Mouse (Mus musculus): Measurements from ENCODE around the gene Ifi35. TPM values are rescaled to one million over a fixed set of nuclear protein-coding genes. Genes with fewer than 3 reads are reported as not detected.
"Not testable (repeated sequence)": the region's sequence is repeated elsewhere in the genome, so short reads cannot be mapped to it uniquely, and the experiment has no call there.

The Ifi35 gene
- polyA plus RNA-seq, 1 experiment from 2014 or later, result 4.3 TPM

DNA sequence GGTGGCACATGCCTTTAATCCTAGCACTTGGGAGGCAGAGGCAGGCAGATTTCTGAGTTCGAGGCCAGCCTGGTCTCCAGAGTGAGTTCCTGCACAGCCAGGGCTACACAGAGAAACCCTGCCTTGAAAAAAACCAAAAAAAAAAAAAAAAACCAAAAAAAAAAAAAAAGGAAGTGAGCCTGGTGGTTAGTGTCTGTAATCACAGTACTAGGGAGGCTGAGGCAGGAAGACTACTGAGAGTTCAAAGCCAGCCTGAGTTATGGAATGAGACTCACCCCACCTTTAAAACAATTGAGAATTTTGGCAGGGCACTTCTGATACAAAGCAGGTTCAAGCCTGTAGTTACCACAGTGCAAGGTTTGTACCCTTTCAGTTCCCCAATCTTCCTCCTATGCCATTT is 25.5 kb downstream of the Ifi35 start:
- not testable (repeated sequence) for H3K27me3 ChIP-seq; ATAC-seq (ENCODE audit: low FRiP score, low read depth); H3K36me3 ChIP-seq; H3K27ac ChIP-seq (replicated peaks); H3K9ac ChIP-seq; H3K4me3 ChIP-seq; H3K4me2 ChIP-seq; H3K9me3 ChIP-seq
- 88% methylated on average over 1 of the region's 1 CpGs for WGBS
- H3K4me1 ChIP-seq (replicated peaks), result peaks cover 34% of the 10 kb centered on the region

DNA sequence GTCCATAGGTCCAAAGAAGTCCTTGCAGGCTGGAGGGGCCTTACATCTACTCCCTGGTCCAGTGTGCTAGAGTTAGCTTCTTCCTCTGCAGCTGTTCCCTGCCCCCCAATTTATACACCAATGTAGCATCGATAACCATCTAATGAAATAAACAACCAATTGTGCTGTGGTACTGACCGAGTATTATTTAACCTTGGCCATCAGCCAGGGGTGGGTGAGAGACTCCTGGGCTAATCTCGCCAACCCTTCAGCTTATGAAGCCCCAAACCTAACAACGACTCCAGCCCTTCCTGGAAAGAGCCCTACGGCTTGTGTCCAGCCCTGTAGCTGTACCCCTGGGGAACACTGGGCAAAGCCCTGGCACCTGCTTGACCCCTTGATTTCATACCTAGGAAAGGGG is 26.1 kb downstream of the Ifi35 start:
- H3K4me1 ChIP-seq (replicated peaks), result peaks cover 32% of the 10 kb centered on the region
- H3K27me3 ChIP-seq, result no peaks in the 10 kb centered on the region
- no peak overlapping the region for H3K27ac ChIP-seq (replicated peaks)
- ATAC-seq (ENCODE audit: low FRiP score, low read depth), result no peak
- no peak overlapping the region for H3K4me2 ChIP-seq
- H3K9me3 ChIP-seq, result no peaks in the 10 kb centered on the region
- no peaks in the 10 kb centered on the region; the same call in 1 of the 2 replicates for H3K36me3 ChIP-seq
- WGBS, result 49% methylated on average over 5 of the region's 5 CpGs
- no peak overlapping the region for H3K9ac ChIP-seq
- no peak overlapping the region for H3K4me3 ChIP-seq

DNA sequence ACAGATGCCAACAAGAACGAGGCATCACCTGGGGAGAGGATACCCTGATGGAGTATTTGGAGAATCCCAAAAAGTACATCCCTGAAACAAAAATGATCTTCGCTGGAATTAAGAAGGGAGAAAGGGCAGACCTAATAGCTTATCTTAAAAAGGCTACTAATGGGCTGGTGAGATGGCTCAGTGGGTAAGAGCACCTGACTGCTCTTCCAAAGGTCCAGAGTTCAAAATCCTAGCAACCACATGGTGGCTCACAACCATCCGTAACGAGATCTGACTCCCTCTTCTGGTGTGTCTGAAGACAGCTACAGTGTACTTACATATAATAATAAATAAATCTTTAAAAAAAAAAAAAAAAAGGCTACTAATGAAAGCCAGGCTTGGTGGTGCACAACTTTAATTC is 28.2 kb downstream of the Ifi35 start:
- H3K27me3 ChIP-seq; H3K36me3 ChIP-seq; H3K4me3 ChIP-seq; H3K9ac ChIP-seq; H3K9me3 ChIP-seq; H3K4me2 ChIP-seq; H3K27ac ChIP-seq (replicated peaks); ATAC-seq (ENCODE audit: low FRiP score, low read depth): not testable (repeated sequence)
- 84% methylated on average over 4 of the region's 4 CpGs for WGBS
- H3K4me1 ChIP-seq (replicated peaks), result peaks cover 26% of the 10 kb centered on the region

DNA sequence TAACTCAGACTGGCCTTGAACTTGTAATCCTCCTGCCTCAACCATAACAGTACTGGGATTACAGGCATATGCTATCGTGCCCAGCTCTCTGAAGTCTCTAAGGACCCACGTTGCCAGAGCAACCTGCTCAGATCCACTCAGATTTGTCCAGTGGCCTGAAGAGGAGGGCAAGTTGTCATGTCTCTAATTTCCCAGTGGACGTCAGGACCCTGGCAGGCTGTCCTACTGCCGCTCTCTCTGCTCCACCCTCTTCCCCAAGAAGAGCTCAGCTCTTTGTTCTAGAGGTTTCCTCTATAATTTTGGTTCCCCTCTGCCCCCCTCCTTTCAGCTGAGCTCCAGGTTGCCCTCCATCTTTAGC is 29.0 kb downstream of the Ifi35 start:
- H3K9me3 ChIP-seq, result no peaks in the 10 kb centered on the region
- H3K9ac ChIP-seq, result no peak overlapping the region
- peak overlapping the region; percentile 11; the same call in 1 of the 2 replicates for H3K4me2 ChIP-seq
- H3K4me1 ChIP-seq (replicated peaks), result peaks cover 25% of the 10 kb centered on the region
- no peaks in the 10 kb centered on the region; the same call in 1 of the 2 replicates for H3K36me3 ChIP-seq
- WGBS, result 5% methylated on average over 4 of the region's 4 CpGs
- peak; percentile 65 for ATAC-seq (ENCODE audit: low FRiP score, low read depth)
- no peak overlapping the region for H3K4me3 ChIP-seq
- no peaks in the 10 kb centered on the region for H3K27me3 ChIP-seq
- peak overlapping the region; percentile 74 for H3K27ac ChIP-seq (replicated peaks)

DNA sequence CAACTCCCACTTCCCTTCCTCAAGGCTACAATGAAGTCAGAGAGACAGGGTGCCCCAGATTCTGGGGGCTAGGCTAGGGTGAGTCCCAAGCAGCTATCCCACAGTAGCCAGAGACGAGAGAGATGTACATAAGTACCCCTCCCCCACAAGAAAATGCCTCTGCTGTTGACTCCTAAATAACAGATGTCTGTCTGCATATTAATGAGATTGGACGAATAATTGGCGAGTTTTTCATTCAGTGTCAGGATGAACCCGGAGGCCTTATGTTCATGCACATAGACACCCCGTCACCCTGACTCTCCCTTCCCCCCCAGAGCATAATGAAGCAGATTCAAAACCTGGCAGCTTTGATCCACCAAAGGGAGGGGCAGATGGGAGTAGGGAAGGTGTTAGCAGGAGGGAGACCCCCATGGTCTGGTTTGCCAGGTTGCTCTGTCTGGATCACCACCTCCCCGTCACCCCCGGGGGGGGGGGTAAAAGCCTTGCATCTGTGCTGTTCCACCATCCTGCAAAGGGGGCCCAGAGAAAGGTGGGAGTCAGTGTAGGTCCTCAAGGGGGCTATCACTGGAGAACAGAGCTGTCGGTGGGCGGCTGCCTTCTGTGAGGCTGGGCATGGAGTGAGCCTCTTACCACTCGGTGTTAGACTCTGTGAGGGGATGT is 29.5 kb downstream of the Ifi35 start:
- peak; percentile 78 for ATAC-seq (ENCODE audit: low FRiP score, low read depth)
- peak overlapping the region; percentile 11 for H3K4me2 ChIP-seq
- no peaks in the 10 kb centered on the region for H3K9me3 ChIP-seq
- H3K9ac ChIP-seq, result no peak overlapping the region
- no peaks in the 10 kb centered on the region for H3K36me3 ChIP-seq
- H3K4me3 ChIP-seq, result no peak overlapping the region
- H3K27ac ChIP-seq (replicated peaks), result peak overlapping the region; percentile 74
- no peaks in the 10 kb centered on the region for H3K27me3 ChIP-seq
- peaks cover 22% of the 10 kb centered on the region for H3K4me1 ChIP-seq (replicated peaks)
- 12% methylated on average over 10 of the region's 10 CpGs for WGBS

DNA sequence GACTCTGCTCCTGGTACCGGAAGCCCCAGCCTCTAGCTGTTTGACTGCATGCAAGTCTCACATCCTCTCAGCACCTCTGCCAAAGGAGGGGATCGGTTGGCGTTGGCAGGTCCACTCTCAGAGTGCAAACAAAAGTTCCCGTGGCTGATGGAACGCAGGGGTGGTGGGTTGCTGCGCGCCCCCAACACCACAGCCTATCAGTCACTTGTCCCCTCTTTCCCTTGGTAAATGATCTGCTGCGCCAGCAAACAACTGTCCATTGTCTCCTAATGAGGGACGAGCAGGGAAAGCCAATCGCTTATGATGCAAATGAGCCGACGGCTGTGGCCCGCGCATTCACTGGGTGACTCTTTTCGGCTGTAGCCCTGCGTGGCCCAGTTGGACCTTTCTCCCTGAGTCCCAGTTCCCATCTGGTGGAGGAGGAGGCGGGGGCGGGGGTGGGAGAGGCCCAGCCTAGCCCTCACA is 31.0 kb downstream of the Ifi35 start:
- peak overlapping the region; percentile 74 for H3K27ac ChIP-seq (replicated peaks)
- H3K36me3 ChIP-seq, result no peaks in the 10 kb centered on the region
- H3K9ac ChIP-seq, result no peak overlapping the region
- no peaks in the 10 kb centered on the region for H3K9me3 ChIP-seq
- H3K4me2 ChIP-seq, result peak overlapping the region; percentile 47
- H3K27me3 ChIP-seq, result no peaks in the 10 kb centered on the region
- WGBS, result 5% methylated on average over 18 of the region's 18 CpGs
- peak overlapping the region; percentile 11; the same call in 1 of the 2 replicates for H3K4me3 ChIP-seq
- H3K4me1 ChIP-seq (replicated peaks), result peaks cover 23% of the 10 kb centered on the region
- ATAC-seq (ENCODE audit: low FRiP score, low read depth), result peak; percentile 50

DNA sequence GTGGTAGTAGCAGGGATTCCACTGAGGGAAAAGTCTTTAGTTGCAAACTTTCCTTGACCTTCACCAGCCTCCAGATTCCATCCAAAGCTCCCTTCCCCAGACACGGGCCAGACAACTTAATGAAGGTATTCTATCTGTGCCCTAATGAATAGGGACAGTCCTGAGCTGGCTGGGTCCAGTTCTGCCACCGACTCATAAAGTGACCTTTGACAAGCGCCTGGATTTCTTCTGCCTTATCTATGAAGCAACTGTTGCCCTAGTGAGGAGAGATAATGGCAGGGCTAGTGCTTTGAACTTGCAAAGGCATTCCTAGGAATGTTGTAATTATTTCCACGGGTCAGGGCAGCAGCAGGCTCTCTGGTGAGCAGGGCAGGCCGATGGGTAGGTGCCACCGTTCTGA is 32.7 kb downstream of the Ifi35 start:
- H3K4me1 ChIP-seq (replicated peaks), result peaks cover 21% of the 10 kb centered on the region
- no peaks in the 10 kb centered on the region for H3K27me3 ChIP-seq
- H3K9ac ChIP-seq, result no peak overlapping the region
- no peak overlapping the region for H3K4me2 ChIP-seq
- no peak overlapping the region for H3K27ac ChIP-seq (replicated peaks)
- 55% methylated on average over 6 of the region's 6 CpGs for WGBS
- no peaks in the 10 kb centered on the region for H3K36me3 ChIP-seq
- no peak for ATAC-seq (ENCODE audit: low FRiP score, low read depth)
- no peak overlapping the region for H3K4me3 ChIP-seq
- H3K9me3 ChIP-seq, result no peaks in the 10 kb centered on the region

DNA sequence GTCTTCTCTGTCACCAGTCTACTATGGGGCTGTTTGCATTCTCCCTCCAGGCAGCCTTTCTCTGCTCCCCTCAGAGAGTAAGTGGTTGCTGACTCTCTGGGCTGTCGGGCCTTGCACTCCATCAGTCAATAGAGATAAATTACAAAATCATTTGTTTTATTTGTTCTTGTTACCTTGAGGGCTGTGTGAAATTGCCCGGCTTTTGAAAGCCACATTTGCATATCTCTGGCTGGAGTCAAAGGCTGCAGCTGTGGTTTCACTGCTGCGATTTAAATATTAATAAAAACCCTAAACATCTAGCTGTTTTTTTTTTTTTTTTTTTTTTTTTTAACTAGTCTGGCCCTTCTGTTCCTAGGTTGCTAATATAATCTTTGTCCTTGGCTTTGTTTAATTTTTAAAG is 35.6 kb downstream of the Ifi35 start:
- Histone ChIP-seq H3K27me3 (no peaks in the 10 kb centered on the region), H3K4me2 (no peak overlapping the region), H3K9ac (no peak overlapping the region), H3K27ac (replicated peaks) (0 out of 2 replicates have a peak overlapping the region, but pooled peaks have one; percentile 4), H3K4me3 (no peak overlapping the region), H3K36me3 (no peaks in the 10 kb centered on the region), H3K4me1 (replicated peaks) (peaks cover 11% of the 10 kb centered on the region), H3K9me3 (no peaks in the 10 kb centered on the region)
- ATAC-seq (ENCODE audit: low FRiP score, low read depth), result no peak
- 11% methylated on average over 3 of the region's 3 CpGs for WGBS

DNA sequence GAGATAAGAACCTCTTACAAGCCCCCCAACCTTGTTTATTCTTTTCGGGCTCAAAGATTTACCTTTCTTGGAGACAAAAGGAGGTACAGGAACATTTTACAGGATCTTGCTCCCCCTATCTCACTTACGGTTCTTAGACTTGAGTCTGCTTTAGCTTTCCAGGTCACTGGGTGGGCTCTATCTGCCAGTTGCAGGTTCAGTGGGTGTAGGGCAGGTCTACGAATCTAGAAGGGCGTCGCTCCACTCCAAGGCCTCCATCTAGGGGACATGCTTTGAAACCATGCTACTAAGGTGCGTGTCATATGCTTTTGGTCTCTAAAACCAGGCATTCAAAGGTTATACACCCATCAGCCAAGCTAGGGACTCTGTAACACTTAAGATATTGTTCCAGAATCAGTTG is 36.0 kb downstream of the Ifi35 start:
- H3K27ac ChIP-seq (replicated peaks), result 0 out of 2 replicates have a peak overlapping the region, but pooled peaks have one; percentile 4
- H3K4me2 ChIP-seq, result no peak overlapping the region
- H3K4me1 ChIP-seq (replicated peaks), result peaks cover 7% of the 10 kb centered on the region
- no peak overlapping the region for H3K9ac ChIP-seq
- no peaks in the 10 kb centered on the region for H3K36me3 ChIP-seq
- ATAC-seq (ENCODE audit: low FRiP score, low read depth), result no peak
- no peaks in the 10 kb centered on the region for H3K27me3 ChIP-seq
- H3K4me3 ChIP-seq, result no peak overlapping the region
- no peaks in the 10 kb centered on the region for H3K9me3 ChIP-seq
- 66% methylated on average over 6 of the region's 6 CpGs for WGBS

DNA sequence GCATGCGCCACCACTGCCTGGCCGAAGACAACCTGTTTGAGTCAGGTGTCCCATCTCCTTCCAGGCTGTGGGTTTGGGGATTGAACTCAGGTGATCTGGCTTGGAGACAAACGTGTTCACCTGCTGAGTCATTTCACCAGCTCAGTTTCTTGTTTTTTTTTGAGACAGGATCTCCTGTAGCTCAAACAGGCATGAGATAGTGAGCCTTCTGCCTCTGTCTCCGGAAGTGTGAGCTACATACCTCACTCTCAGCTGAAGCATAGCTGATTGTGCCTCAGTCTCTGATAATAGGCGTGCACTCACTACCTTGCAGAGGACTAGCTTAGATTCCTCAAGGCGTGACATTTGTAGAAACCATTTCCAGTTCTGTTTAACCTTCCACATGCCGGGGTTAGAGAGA is 36.6 kb downstream of the Ifi35 start:
- H3K27ac ChIP-seq (replicated peaks), result no peak overlapping the region
- H3K4me1 ChIP-seq (replicated peaks), result peaks cover 3% of the 10 kb centered on the region; the same call in 1 of the 2 replicates
- H3K9me3 ChIP-seq, result no peaks in the 10 kb centered on the region
- H3K27me3 ChIP-seq, result no peaks in the 10 kb centered on the region
- ATAC-seq (ENCODE audit: low FRiP score, low read depth), result no peak
- H3K9ac ChIP-seq, result no peak overlapping the region
- WGBS, result 88% methylated on average over 7 of the region's 7 CpGs
- no peaks in the 10 kb centered on the region for H3K36me3 ChIP-seq
- no peak overlapping the region for H3K4me3 ChIP-seq
- H3K4me2 ChIP-seq, result no peak overlapping the region

DNA sequence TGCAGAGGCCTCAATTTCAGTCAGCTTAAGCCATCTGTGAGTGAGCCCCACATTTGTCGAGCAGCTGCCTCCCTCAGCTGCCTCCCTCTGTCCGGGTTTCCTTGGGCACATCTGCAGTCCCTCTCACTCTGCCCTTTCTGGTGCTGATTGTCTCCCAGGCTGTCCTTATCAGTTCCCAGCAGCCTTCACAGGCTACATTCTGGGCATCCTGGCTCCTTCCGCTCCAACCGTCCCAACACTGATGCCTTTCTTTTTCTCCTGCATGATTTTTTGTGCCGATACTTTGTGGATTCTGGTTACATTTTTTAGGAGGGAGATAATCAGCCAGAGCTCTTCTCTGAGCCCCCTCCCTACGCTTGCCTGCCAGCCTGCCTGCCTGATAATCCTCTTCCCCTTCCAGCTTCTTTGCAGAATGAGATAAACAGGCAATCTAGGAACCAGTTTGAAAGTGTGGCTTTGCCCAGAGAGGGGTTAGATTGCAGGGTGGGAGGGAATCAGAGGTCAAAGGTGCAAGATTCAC is 37.4 kb downstream of the Ifi35 start:
- no peaks in the 10 kb centered on the region for H3K36me3 ChIP-seq
- WGBS, result 46% methylated on average over 6 of the region's 6 CpGs
- no peak overlapping the region for H3K27ac ChIP-seq (replicated peaks)
- no peak for ATAC-seq (ENCODE audit: low FRiP score, low read depth)
- no peaks in the 10 kb centered on the region for H3K9me3 ChIP-seq
- H3K4me3 ChIP-seq, result no peak overlapping the region
- no peak overlapping the region for H3K9ac ChIP-seq
- no peaks in the 10 kb centered on the region for H3K27me3 ChIP-seq
- H3K4me2 ChIP-seq, result no peak overlapping the region
- 0 out of 2 replicates have a peak, but pooled peaks cover 3% of the 10 kb centered on the region for H3K4me1 ChIP-seq (replicated peaks)

DNA sequence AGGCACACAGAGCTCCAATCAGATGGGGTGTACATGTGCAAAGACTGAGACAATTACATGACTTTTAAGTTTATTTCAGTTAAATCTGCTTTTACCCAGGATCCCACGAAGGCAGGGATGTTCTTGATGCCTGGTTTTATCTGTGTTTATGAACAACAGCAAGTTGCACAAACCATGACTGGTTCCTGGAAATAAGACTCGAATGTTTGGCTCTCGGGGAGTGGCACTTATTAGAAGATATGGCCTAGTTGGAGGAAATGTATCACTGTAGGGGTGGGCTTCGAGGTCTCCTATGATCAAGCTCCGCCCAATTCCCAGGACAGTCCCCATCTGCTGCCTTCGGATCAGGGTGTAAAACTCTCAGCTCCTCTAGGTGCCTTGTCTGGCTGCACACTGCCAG is 37.9 kb downstream of the Ifi35 start:
- WGBS, result 76% methylated on average over 6 of the region's 6 CpGs
- ATAC-seq (ENCODE audit: low FRiP score, low read depth), result no peak

More for the DNA sequence above, 37.9 kb downstream of the Ifi35 start:
- 0 out of 2 replicates have a peak, but pooled peaks cover 3% of the 10 kb centered on the region for H3K4me1 ChIP-seq (replicated peaks)
- no peaks in the 10 kb centered on the region for H3K27me3 ChIP-seq
- no peak overlapping the region for H3K27ac ChIP-seq (replicated peaks)
- no peaks in the 10 kb centered on the region for H3K36me3 ChIP-seq
- no peak overlapping the region for H3K4me3 ChIP-seq
- no peak overlapping the region for H3K4me2 ChIP-seq
- no peak overlapping the region for H3K9ac ChIP-seq
- H3K9me3 ChIP-seq, result no peaks in the 10 kb centered on the region
